Mouse (Mus musculus) lung, embryonic 15.5 days (tissue): ENCODE measurements around the gene Cmss1. TPM values are rescaled to one million over a fixed set of nuclear protein-coding genes. Genes with fewer than 3 reads are reported as not detected.

Experiments
- ATAC-seq: fragments of 200-750 bp; cut with Nextera tagmentation; 2 replicates; pipeline ENCODE4 v1.8.0; 2017; ENCODE audit warnings: moderate number of reproducible peaks, borderline replicate concordance; ENCODE audit not compliant: low FRiP score, low TSS enrichment; ENCODE audit errors: extremely low read depth
- H3K27ac ChIP-seq: fragments of 300-500 bp; sonication (generic); 2 replicates; pipeline ENCODE4 v1.5.1; 2015; ENCODE audit warnings: moderate library complexity, mild to moderate bottlenecking, inconsistent platforms
- H3K27me3 ChIP-seq: fragments of 300-500 bp; sonication (generic); 2 replicates; pipeline ENCODE4 v1.6.1; 2015; ENCODE audit warnings: inconsistent platforms
- H3K36me3 ChIP-seq: fragments of 300-500 bp; sonication (generic); 2 replicates; pipeline ENCODE4 v1.6.1; 2015; ENCODE audit warnings: inconsistent platforms
- H3K4me1 ChIP-seq: fragments of 300-500 bp; sonication (generic); 2 replicates; pipeline ENCODE4 v1.6.1; 2015; ENCODE audit warnings: inconsistent platforms
- H3K4me2 ChIP-seq: fragments of 300-500 bp; sonication (generic); 2 replicates; pipeline ENCODE4 v1.6.1; 2015; ENCODE audit warnings: inconsistent platforms, mild to moderate bottlenecking, moderate library complexity
- H3K4me3 ChIP-seq: fragments of 300-500 bp; sonication (generic); 2 replicates; pipeline ENCODE4 v1.5.1; 2015; ENCODE audit warnings: mild to moderate bottlenecking, inconsistent platforms
- H3K9ac ChIP-seq: fragments of 300-500 bp; sonication (generic); 2 replicates; pipeline ENCODE4 v1.6.1; 2015; ENCODE audit warnings: inconsistent platforms
- H3K9me3 ChIP-seq: fragments of 300-500 bp; sonication (generic); 2 replicates; pipeline ENCODE4 v1.6.1; 2016; ENCODE audit warnings: inconsistent platforms
- WGBS: fragments of 180-500 bp; shearing (Covaris S2); methylation state at CpG from one replicate; pipeline ENCODE4 v1.1.7; 2015; 5-methylcytosine and 5-hydroxymethylcytosine counted together
- polyA plus RNA-seq: library from polyadenylated mRNA; unstranded; fragments of >200 nt; fragmentation: Nextera tagmentation; extraction: Ambion mirVana; gene quantifications from 2 replicates; pipeline ENCODE4 v1.2.1, GENCODE M21; 2015

Cmss1 gene
- polyA plus RNA-seq, 1 experiment from 2014 or later: 55.4 TPM

DNA sequence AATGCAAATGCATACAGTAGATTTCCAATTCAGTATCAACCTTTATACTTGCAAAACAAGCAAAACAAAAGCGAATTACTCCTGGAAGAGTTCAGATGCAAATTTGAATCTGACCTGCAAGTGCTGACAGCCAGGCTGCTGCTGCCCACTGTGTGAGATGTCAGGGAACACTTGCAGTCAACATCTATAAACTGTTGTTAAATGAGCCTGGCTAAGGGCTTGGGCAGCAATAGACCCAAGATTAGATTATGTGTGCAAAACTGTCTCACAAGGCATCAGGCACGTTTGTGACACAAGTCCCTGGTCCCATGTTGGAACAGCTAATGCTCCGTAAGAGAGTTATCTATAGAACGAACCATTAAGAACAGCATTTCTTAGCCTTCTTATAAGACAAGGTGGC is 314.4 kb downstream of the Cmss1 start:
- H3K4me2 ChIP-seq: no peak overlapping the region
- H3K4me1 ChIP-seq: no peaks in the 10 kb centered on the region
- no peak overlapping the region for H3K9ac ChIP-seq
- H3K27me3 ChIP-seq: no peaks in the 10 kb centered on the region
- no peaks in the 10 kb centered on the region for H3K9me3 ChIP-seq
- ATAC-seq: no peak
- no peak overlapping the region for H3K27ac ChIP-seq
- no peak overlapping the region for H3K4me3 ChIP-seq
- no peaks in the 10 kb centered on the region for H3K36me3 ChIP-seq
- WGBS: 50% methylated on average over 4 of the region's 4 CpGs

DNA sequence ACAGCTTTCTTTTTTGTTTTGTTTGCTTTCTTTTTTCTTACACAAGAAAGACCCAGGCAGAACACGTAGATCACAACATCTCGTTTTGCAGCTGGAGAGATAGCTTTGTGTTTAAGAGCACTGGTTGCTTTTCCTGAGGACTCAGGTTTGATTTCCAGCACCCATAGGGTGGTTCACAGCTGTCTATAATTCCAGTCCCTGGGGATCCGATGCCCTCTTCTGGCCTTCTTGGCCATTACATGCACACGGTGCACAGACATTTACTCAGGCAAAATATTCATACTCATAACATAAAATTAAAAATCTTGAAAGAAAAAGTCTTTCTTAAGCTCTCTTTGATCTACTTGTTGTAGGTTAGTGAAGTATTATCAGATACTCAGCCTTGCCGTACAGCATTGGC is 315.0 kb downstream of the Cmss1 start:
- H3K9me3 ChIP-seq: no peaks in the 10 kb centered on the region
- H3K9ac ChIP-seq: no peak overlapping the region
- no peak overlapping the region for H3K4me2 ChIP-seq
- ATAC-seq: no peak
- H3K36me3 ChIP-seq: no peaks in the 10 kb centered on the region
- H3K27me3 ChIP-seq: no peaks in the 10 kb centered on the region
- WGBS: 91% methylated on average over 5 of the region's 5 CpGs
- H3K4me1 ChIP-seq: no peaks in the 10 kb centered on the region
- H3K27ac ChIP-seq: no peak overlapping the region
- no peak overlapping the region for H3K4me3 ChIP-seq

DNA sequence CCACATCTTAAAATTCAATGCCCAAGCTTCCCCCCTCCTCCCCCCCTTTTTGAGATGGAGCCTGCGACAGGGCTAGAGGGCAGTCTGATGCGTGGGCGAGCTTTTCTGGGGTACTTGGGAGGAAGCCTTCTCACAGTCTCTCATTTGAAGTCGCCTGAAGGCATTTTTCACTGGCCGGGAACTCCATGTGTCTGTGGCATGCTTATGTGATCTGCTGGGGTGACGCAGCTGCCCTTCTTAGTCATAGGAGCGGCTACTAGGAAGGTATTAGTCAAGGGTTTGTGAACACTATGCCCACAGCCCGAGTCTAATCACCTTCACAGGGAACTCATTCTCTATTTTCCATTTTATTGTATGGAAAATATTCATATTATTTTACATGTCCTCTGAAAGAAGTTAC is 325.2 kb downstream of the Cmss1 start:
- H3K36me3 ChIP-seq: no peaks in the 10 kb centered on the region
- WGBS: 88% methylated on average over 8 of the region's 8 CpGs
- H3K9me3 ChIP-seq: no peaks in the 10 kb centered on the region
- H3K27ac ChIP-seq: no peak overlapping the region
- H3K4me3 ChIP-seq: no peak overlapping the region
- no peak overlapping the region for H3K9ac ChIP-seq
- no peaks in the 10 kb centered on the region for H3K27me3 ChIP-seq
- no peak for ATAC-seq
- no peaks in the 10 kb centered on the region for H3K4me1 ChIP-seq
- no peak overlapping the region for H3K4me2 ChIP-seq

DNA sequence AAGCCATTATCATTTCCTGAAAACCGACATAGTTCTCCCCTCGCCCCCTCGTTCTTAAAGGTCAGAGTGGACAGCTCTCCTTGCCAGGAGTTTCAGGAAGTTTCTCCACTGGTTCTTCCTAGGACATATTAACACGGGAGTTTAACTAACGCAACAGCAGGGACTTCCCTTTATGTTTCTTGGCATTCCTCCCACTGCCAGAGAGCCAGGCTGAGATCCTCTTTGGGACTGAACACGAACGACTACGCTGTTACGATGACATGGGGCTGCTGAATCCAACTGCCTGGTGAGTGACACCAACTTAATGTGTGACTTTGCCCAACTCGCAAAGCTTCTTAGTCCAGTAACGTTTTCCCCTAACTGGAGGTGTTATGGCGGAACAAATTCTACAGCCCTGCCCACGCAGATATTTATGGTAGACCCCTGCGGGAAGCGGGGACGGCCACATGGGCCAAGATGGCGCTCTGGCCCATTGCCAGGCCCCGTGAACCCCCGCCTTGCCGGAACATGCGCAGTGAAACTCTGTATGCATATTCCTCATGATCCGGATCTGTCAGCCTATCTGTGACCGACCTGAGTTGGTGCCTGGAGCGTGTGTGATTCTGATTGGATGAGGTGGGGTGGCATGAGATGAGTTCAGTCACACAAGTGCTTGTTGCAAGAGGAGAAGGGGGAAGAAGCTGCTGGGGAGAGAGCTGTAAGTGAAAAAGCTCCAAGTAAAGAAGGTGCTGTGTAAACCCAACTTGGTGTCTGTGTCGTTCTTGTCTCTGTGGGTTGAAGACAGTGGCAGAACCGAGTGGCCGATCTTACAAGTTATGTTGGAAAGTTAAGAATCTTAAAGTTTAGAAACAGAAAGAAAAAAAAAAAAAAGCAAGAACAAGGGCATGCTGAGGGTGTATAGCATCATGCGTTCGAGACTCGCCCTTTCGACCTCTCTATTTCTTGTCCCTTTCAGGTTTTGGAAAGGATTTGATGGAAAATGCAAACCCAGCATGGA is 326.1 kb downstream of the Cmss1 start:
- 75% methylated on average over 31 of the region's 31 CpGs for WGBS
- ATAC-seq: no peak
- no peak overlapping the region for H3K4me2 ChIP-seq
- no peak overlapping the region for H3K27ac ChIP-seq
- H3K27me3 ChIP-seq: no peaks in the 10 kb centered on the region
- H3K9ac ChIP-seq: no peak overlapping the region
- H3K4me1 ChIP-seq: no peaks in the 10 kb centered on the region
- H3K9me3 ChIP-seq: no peaks in the 10 kb centered on the region
- H3K36me3 ChIP-seq: no peaks in the 10 kb centered on the region
- H3K4me3 ChIP-seq: no peak overlapping the region

DNA sequence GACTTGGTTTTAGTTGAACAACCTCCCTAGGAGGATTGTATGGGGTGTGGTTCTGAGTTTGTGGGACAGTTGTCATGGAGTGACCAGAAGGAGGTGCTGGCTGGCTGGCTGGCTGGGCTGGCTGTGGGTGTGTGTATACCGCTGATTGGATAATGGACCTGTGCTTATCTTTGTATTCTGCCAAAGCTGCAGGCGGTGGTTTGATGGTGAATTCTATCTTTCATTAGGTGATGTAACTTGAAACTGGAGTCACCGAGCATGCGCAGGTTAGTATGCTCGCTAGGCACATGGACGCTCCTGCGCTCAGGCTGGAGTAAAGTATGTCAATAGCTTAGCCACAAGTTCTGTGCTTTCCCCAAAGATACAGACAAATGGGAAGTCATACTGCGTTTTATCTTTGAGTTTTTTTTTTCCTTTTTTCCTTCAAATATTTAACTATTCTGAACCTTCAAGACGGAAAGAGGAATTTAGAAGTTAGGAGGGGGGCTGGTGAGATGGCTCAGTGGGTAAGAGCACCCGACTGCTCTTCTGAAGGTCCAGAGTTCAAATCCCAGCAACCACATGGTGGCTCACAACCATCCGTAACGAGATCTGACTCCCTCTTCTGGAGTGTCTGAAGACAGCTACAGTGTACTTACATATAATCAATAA is 327.6 kb downstream of the Cmss1 start:
- H3K4me3 ChIP-seq: no peak overlapping the region
- H3K36me3 ChIP-seq: no peaks in the 10 kb centered on the region
- no peak overlapping the region for H3K27ac ChIP-seq
- no peaks in the 10 kb centered on the region for H3K9me3 ChIP-seq
- WGBS: 76% methylated on average over 12 of the region's 12 CpGs
- no peaks in the 10 kb centered on the region for H3K4me1 ChIP-seq
- no peak for ATAC-seq
- H3K4me2 ChIP-seq: no peak overlapping the region
- no peaks in the 10 kb centered on the region for H3K27me3 ChIP-seq
- H3K9ac ChIP-seq: no peak overlapping the region

DNA sequence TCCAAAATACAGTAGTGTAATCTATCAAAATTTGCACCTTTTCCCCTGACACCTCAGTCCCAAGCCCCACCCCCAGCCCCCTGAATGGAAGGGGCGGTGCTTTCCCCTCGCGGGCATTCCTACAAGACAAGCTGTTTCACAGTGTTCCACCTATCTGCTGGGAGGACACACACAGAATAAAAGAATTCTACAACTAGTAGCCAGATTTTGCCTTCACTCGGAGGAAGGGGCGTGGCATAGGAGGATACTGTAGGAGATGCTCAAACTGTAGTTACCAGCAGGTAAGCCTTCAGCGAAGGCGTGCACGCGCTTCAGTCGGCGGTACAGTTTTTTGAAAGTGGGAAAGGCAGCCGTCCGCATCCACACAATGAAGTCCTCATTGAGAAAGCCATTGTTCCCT is 336.9 kb downstream of the Cmss1 start:
- Histone ChIP-seq H3K4me2 (no peak overlapping the region), H3K27me3 (no peaks in the 10 kb centered on the region), H3K27ac (no peak overlapping the region), H3K9me3 (no peaks in the 10 kb centered on the region), H3K36me3 (no peaks in the 10 kb centered on the region), H3K9ac (no peak overlapping the region), H3K4me3 (no peak overlapping the region), H3K4me1 (peaks cover 6% of the 10 kb centered on the region; the same call in 1 of the 2 replicates)
- no peak for ATAC-seq
- 92% methylated on average over 13 of the region's 13 CpGs for WGBS

DNA sequence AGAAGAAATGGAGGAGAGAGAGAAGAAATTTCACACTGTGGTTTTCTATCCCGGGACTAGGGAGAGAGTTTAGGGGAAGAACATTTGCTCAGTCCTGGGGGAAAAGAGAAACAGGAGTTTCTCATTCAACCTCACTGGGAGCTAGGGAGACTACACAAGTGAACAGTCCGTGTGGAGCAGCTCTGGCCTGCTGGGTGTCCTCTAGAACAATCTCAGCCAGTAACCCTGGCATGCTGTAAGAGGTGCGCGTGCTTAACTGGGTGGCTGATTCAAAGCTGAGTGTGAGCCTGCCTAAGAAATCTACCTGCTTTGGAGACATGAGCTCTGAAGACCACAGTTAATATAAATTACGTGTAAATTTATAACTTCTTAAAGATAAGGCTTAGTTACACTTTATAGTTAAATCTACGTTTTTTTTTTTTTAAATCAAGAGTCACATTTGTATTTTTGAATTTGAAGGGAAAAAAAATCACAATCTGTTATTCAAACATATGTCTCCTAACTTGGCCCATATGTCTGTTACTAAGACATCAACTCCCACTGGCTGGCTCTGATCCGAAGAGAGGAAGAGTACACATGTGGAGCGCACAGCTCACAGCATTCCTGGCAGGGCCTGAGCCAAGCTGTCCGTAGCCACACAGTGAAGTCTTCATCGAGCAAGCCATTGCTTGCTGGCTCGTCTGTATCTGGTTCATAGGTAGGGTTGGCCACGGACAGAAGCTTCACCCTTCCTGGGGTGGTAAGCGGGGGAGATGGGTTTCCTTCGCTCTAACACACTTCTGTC is 338.4 kb downstream of the Cmss1 start:
- H3K36me3 ChIP-seq: no peaks in the 10 kb centered on the region
- no peak overlapping the region for H3K4me2 ChIP-seq
- 79% methylated on average over 14 of the region's 14 CpGs for WGBS
- peaks cover 6% of the 10 kb centered on the region; the same call in 1 of the 2 replicates for H3K4me1 ChIP-seq
- no peak for ATAC-seq
- no peaks in the 10 kb centered on the region for H3K9me3 ChIP-seq
- H3K27me3 ChIP-seq: no peaks in the 10 kb centered on the region
- H3K9ac ChIP-seq: no peak overlapping the region
- no peak overlapping the region for H3K4me3 ChIP-seq
- H3K27ac ChIP-seq: no peak overlapping the region

DNA sequence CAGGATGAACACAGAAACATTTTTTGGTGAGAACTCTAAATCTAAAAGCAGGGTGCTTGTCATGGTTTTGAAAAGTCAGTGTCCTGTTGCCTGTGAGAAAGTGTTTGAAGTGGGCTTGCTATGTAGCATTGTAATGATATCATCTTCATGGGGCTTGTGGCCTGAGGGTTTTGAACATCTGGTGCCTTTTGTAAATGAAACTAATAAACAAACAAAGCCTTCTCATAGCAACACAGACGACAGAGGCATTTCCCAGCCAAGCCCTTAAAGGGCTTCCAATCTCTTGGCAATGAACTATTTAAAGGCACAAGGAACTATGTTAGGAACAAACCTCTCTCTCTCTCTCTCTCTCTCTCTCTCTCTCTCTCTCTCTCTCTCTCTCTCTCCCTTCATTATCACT is 339.6 kb downstream of the Cmss1 start:
- H3K36me3 ChIP-seq: no peaks in the 10 kb centered on the region
- H3K4me1 ChIP-seq: peaks cover 6% of the 10 kb centered on the region; the same call in 1 of the 2 replicates
- WGBS: 0% methylated on average over 1 of the region's 1 CpGs
- H3K4me3 ChIP-seq: no peak overlapping the region
- H3K9me3 ChIP-seq: no peaks in the 10 kb centered on the region
- H3K4me2 ChIP-seq: no peak overlapping the region
- ATAC-seq: peak; percentile 71; the same call in 1 of the 2 replicates
- no peak overlapping the region for H3K9ac ChIP-seq
- H3K27me3 ChIP-seq: no peaks in the 10 kb centered on the region
- H3K27ac ChIP-seq: 0 out of 2 replicates have a peak overlapping the region, but pooled peaks have one; percentile 26

DNA sequence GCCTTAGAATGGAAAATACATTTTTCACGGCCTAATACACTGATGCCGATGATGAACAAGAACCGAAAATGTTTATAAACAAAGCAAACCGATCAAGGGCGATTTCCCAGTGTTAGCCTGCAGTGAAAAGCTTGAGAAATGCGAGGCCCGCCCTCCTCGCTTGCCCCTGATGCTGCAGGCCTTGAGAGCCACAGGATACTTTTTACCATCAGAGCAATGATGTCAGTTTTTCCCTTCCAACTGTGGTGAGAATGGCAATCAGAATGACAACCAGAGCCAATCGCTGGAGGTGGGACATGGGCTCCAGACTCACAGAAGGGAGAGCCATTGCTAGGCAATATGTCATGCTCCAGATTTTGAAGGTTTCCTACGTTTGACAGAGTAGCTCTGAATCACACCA is 346.5 kb downstream of the Cmss1 start:
- H3K9me3 ChIP-seq: no peaks in the 10 kb centered on the region
- H3K36me3 ChIP-seq: no peaks in the 10 kb centered on the region
- no peak for ATAC-seq
- no peaks in the 10 kb centered on the region for H3K27me3 ChIP-seq
- H3K4me3 ChIP-seq: no peak overlapping the region
- H3K4me1 ChIP-seq: no peaks in the 10 kb centered on the region
- H3K27ac ChIP-seq: no peak overlapping the region
- H3K9ac ChIP-seq: no peak overlapping the region
- H3K4me2 ChIP-seq: no peak overlapping the region
- 73% methylated on average over 10 of the region's 10 CpGs for WGBS

DNA sequence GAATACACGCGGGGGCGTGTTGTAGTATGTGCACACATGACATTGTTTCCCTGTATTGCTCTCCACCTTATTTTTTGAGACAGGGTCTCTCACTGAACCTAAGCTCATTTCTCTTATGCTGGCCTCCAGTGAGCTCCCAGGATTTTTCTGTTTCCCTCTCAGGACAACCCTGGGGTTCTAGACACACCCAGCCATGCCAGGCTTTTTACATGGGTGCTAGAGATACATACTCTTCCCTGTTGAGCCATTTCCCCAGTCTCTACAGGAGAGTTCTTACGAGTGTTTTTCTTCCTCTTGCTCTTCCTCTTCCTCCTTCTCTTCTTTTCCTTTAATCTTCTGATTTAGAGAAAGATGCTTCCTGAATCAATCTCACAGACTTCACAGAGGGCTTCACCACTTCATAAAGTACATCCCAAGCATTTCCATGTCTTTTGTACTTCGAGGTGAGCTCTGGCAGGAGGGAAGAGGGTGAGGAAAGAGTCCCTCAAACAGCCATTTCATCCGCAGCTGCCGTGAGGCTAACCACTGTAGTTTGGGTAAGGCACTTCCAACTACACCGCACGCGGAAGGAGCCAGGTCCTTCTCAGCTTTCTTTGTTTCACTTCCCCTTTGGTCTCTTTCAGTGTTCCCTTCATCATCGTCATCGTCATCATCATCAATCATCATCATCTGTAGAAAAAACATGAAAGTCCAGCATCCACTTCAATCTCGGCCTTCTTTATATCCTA is 347.1 kb downstream of the Cmss1 start:
- ATAC-seq: no peak
- Histone ChIP-seq H3K9ac (no peak overlapping the region), H3K27ac (no peak overlapping the region), H3K4me3 (no peak overlapping the region), H3K9me3 (no peaks in the 10 kb centered on the region), H3K27me3 (no peaks in the 10 kb centered on the region), H3K36me3 (no peaks in the 10 kb centered on the region), H3K4me2 (no peak overlapping the region), H3K4me1 (no peaks in the 10 kb centered on the region)
- 85% methylated on average over 13 of the region's 13 CpGs for WGBS
